Mouse (Mus musculus) kidney, postnatal 36 days (tissue): Measurements from ENCODE around the gene Paqr7.
A peak's percentile ranks its signal among the peaks of the same experiment; 100 is the strongest.

Experiments
- DNase-seq, 2 experiments: peaks; one replicate each; pipeline ENCODE4 v3.0.0; 2021 to 2022; ENCODE audit warnings: mixed read lengths in 2 of 2

Paqr7 gene

DNA sequence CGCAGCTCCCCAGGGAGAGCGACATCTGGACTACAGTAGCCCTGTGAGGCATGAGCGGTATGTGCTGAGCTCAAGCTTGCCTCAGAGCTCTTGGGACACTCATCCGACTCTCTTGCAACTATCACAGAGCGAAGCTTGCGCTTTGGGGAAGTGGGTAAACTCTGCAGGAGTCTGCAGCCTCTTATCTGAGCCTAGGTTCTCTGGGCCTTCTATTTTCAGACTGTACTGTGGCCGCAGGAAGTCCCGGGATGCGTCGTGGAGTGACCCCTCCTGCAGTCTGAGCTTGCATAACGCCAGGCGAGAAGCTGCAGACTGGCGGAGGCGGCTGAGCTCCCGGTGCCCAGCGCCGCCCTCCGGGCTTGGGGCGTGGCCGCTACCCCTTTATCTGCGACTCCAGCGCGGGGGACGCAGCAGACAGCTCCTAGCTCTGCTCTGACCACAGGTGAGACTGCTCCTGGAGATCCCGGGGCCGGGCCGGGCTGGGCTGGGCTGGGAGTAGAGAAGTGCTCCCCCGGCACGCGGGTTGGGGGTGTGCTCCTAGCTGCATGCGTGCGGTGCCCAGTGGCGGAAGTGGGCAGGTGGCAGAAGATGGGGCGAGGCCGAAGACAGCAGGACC is at the start of gene Paqr7:
Paqr7 (plus strand) TSS at position 103 of the 616 bp plus-strand sequence.
- DNase-seq, result peak; percentile 87 to 88

- no peak for DNase-seq
Observed at GRCm38 (mm10) chr4:134447966-134448365, 48.5 kb upstream of the Paqr7 start.

GRCm38 (mm10) chr4:134449595-134450391 is 46.7 kb upstream of the Paqr7 start:
- peak in 1 of 2 experiments; percentile 41 for DNase-seq

DNA sequence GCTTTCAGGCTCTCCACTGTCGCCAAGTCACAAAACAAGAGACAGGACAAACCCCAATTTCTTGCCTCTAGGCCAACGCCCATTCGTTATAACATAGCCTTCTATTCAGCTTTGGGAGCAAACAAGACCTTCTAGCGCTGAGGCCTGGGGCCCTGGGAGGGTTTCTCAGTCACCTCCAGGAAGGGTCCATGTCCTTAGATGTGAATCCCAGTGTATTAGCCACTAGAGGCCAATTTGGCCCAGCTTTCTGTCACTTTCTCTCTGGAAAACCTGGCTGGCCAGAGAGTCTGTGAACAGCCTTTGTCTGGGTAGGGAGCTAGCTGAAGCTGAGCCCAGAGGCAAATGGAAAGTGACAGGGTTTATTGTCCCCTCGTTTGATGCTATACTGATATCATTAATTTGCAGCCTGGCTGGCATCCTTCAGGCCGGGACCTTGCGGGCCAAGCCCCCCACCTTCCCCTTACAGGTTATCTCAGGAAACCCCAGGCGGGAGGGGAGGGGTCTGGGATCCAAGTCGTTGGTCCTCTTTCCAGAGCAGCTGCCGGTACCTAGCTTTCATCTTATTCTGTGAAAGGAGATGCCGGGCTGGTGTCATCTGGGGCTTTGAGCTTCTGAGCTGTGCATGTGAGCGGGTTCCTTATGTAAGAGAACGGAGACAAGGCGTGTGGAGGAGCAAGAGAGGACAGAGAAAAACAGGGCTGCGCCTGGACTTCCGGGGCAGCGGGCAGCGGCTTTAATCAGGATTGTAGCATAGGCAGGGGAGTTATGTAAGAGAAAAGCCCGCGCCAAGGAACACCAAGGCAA is 45.9 kb upstream of the Paqr7 start:
- DNase-seq, result peak; percentile 79 to 86

DNA sequence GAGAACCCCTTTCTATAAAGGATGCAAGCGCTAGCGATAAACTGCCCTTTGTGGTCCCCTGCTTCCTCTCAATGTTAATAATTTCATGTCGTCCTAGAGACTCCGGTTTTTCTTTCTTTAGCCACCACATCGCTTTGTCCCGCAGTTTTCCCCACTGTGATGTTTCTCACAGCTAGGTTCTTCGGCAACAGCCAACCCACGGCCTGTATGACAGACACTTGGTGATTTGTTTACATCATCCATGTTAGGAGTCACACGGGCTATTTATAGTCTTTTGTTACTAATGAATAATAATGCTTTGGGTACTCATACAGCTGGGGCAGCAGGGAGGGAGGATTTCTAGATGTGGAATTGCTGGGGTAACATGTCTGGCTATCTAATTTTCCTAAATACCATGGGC is 45.0 kb upstream of the Paqr7 start:
- no peak for DNase-seq

- peak; percentile 47 to 62 for DNase-seq
Observed at GRCm38 (mm10) chr4:134453619-134454400, 42.7 kb upstream of the Paqr7 start.

GRCm38 (mm10) chr4:134455310-134455709 is 41.2 kb upstream of the Paqr7 start:
- peak; percentile 59 to 60 for DNase-seq

- DNase-seq, result no peak
Observed at GRCm38 (mm10) chr4:134457130-134457825, 39.2 kb upstream of the Paqr7 start.

GRCm38 (mm10) chr4:134458856-134459255 is 37.6 kb upstream of the Paqr7 start:
- DNase-seq, result no peak

GRCm38 (mm10) chr4:134460277-134460676 is 36.2 kb upstream of the Paqr7 start:
- no peak for DNase-seq

DNA sequence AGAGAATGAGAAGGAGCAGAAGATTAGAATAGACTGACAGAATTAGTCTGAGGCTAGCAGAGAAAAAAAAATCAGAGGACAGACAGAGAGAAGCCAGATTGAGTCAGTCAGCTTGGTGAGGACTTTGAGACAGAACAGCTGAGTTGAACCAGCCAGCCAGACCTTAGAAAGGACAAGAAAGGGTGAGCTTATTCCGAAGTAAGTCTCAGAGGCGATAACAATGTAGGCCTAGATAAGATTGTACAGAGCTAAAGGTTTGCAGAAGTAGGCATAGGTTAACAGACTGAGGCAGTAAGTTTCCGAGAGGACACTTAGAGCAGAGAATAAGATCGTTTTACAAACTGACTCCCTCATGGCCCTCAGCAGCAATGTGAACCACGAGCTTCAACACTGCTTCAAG is 35.2 kb upstream of the Paqr7 start:
- no peak for DNase-seq

DNA sequence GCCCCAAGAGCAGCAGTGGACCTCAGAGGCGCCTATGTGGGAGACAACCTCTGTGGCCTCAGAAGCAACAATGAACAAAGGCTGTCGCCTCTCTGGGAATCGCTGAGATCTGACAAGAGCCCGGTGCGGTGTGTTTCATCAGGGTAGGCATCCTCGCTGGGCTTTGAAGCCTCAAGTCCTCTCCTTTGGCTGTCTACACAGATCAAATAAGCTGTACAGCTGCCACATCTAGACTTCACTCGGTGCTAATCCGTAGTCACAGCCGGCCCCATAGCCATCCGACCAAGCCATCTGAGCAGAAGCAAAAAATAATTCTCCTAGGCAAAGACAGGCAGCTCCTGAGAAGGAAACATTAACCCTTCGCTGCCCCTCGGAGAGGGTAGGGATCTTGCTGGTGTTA is 30.7 kb upstream of the Paqr7 start:
- no peak for DNase-seq

DNA sequence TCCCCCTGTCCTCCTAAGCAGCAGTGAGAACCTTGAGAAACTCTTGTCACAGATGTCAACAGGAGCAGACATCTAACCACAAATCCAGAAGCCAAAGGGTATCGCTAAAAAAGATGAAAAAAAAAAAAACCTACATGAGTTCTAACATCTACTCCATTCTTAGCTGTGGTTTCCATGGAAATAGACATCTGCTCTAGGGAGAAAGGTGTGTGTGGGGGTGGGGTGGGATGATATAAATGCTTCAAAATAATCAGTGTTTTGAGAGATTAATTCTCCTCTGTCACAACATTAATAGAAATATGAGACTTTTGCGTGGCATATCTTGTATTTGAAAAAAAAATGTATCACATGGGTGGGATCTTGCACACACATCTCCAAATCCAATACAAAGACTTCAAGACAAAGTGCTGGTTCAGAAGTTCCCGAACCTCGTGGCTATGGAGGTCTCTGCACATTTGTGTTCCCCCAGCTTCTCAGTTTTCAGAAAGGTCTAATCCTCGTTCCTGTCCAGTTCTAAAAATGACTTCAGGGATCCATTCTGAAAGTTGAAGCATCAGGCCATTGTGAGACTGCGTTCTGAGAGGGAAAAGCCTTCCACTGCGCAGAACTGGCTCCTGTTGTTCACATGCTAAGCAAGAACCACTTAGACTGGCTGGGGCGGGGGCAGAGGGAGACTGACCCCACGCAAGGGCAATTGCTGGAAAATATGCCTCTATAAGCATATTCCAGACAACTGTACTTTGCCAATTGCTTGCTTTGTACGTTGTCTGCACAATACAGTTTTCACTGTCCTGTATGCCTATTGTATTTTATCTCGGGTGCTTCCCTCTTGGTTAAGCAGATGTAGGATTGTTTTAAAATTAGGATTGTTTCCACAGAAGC is 29.9 kb upstream of the Paqr7 start:
- DNase-seq, result no peak

GRCm38 (mm10) chr4:134467435-134468214 is 28.9 kb upstream of the Paqr7 start:
- peak in 1 of 2 experiments; percentile 36 for DNase-seq

GRCm38 (mm10) chr4:134468215-134468575 is 28.3 kb upstream of the Paqr7 start, which contains the start of gene Stmn1:
TSS of gene Stmn1 (plus strand) at chr4:134468320.
- peak; percentile 97 for DNase-seq

- peak; percentile 95 to 99 for DNase-seq
Observed at GRCm38 (mm10) chr4:134468578-134469266, 27.8 kb upstream of the Paqr7 start.

DNA sequence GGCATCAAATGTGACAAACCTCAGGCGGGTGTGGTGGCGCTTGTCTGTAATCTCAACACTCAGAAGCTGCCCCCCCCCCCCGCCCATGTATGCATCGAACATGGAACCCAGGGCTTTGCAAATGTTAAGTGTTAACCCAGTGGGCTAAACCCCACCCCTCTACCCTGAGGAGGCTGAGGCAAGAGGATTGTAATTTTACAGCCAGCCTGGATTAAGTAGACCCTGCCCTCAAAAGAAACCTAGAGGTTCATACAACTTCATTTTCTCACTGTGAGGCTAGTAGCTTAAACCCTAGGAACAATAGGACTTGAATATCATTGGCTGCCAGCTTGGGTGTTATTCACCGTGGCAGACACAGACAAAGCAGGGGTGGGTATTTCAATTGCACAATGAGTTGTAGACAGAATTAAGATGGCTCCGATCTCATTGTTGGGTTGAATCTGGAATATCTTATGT is 27.1 kb upstream of the Paqr7 start:
- DNase-seq, result no peak

- no peak for DNase-seq
Observed at GRCm38 (mm10) chr4:134469985-134470384, 26.5 kb upstream of the Paqr7 start.

GRCm38 (mm10) chr4:134471469-134471868 is 25.0 kb upstream of the Paqr7 start:
- no peak for DNase-seq
